Mouse (Mus musculus) myocyte (in vitro differentiated cells): ENCODE measurements at regions not wholly inside any gene's neighbourhood (a gene's known extent, or its start where the extent isn't known, plus 50 kb on each side); places are given as distances from the start of the nearest gene placed in this dataset.

Experiments
- MYOD1 ChIP-seq, 3 experiments: IDR thresholded peaks; one replicate each; pipeline ENCODE4 v1.6.1; 2011; ENCODE audit warnings: control low read depth in 2 of 3, low read depth in 2 of 3, mild to moderate bottlenecking in 2 of 3, moderate library complexity in 1 of 3; ENCODE audit not compliant: insufficient read length in 2 of 3, control insufficient read depth in 1 of 3
- MYOG ChIP-seq, 3 experiments: IDR thresholded peaks; one replicate each; pipeline ENCODE4 v1.6.1; 2011; ENCODE audit warnings: control low read depth in 2 of 3, low read depth in 2 of 3, mild to moderate bottlenecking in 2 of 3; ENCODE audit not compliant: insufficient read length in 2 of 3, control insufficient read depth in 1 of 3, insufficient read depth in 1 of 3
- POLR2A ChIP-seq: IDR thresholded peaks from one replicate; pipeline ENCODE4 v1.6.1; 2011; ENCODE audit warnings: low read depth, mild to moderate bottlenecking, control low read depth, moderate library complexity; ENCODE audit not compliant: insufficient read length
- POLR2AphosphoS2 ChIP-seq: IDR thresholded peaks from one replicate; pipeline ENCODE4 v1.6.1; 2011; ENCODE audit warnings: low read depth, control low read depth; ENCODE audit not compliant: insufficient read length
- REST ChIP-seq: IDR thresholded peaks from one replicate; pipeline ENCODE4 v1.6.1; 2011; ENCODE audit warnings: mild to moderate bottlenecking, control low read depth, moderate library complexity; ENCODE audit not compliant: insufficient read depth, insufficient read length
- TCF12 ChIP-seq: IDR thresholded peaks from one replicate; pipeline ENCODE4 v1.6.1; 2011; ENCODE audit warnings: mild to moderate bottlenecking, control low read depth; ENCODE audit not compliant: poor library complexity, insufficient read depth, severe bottlenecking
- TCF3 ChIP-seq: IDR thresholded peaks from one replicate; pipeline ENCODE4 v1.6.1; 2011; ENCODE audit warnings: low read depth, control low read depth; ENCODE audit not compliant: insufficient read length
- USF1 ChIP-seq: IDR thresholded peaks from one replicate; pipeline ENCODE4 v1.6.1; 2011; ENCODE audit warnings: low read depth, mild to moderate bottlenecking, control low read depth, moderate library complexity

DNA sequence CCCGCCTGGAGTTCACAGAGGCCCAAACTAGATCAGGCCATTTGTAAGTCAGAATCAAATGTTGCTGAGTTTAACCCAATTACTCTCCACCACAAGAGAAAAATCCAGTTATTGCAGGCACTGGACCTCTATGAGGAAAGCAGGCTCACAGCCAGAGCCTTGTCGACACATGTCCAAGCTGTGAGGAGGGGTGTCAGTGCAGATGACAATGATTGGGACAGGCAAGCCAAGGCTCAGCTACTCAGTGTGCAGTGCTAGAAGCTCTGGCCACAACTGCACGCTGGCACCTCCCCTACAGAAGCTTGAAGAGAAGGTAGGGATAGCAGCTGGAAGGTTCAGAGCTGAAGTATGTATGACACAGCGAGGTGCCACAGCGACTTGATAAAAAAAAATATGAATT, 253.4 kb downstream of the Cog6 start:
- TF ChIP-seq REST (no peak), POLR2A (no peak), MYOD1 (IDR thresholded peaks at IDR 0.05; ENCODE audit: control insufficient read depth in 1 of 3, insufficient read length in 2 of 3, low read depth in 2 of 3) (no peak), TCF12 (no peak), USF1 (no peak), POLR2AphosphoS2 (no peak), MYOG (IDR thresholded peaks at IDR 0.05; ENCODE audit: control insufficient read depth in 1 of 3, insufficient read depth in 1 of 3, insufficient read length in 2 of 3, low read depth in 2 of 3) (no peak), TCF3 (no peak)
